Mouse (Mus musculus): ENCODE measurements at regions not wholly inside any gene's neighbourhood (a gene's known extent, or its start where the extent isn't known, plus 50 kb on each side); places are given as distances from the start of the nearest gene placed in this dataset.
A peak's percentile ranks its signal among the peaks of the same experiment; 100 is the strongest.
"Not testable (repeated sequence)": the region's sequence is repeated elsewhere in the genome, so short reads cannot be mapped to it uniquely, and the experiment has no call there.

DNA sequence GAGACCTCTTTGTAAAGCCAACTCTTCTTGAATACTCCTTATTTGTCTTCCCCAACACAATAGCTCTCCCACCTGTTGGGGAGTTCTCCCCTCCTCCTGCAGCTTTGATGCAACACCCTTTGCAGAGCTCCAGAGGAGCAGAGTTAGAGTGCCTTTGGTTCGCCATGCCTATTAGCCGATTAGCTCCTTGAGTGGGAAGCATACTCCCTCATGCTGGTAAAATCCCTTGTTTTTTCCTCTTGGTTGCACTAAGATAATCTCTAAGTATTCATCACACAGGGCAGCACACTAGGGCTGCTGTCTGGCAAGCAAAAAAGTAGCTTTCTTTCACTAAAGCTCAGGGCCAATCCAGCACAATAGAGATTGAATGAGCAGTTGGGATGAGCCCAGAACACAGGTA, 350.4 kb downstream of the Fut8 start:
- no peak for DNase-seq (ENCODE audit: low read depth in 2 of 2, low spot score in 2 of 2)

DNA sequence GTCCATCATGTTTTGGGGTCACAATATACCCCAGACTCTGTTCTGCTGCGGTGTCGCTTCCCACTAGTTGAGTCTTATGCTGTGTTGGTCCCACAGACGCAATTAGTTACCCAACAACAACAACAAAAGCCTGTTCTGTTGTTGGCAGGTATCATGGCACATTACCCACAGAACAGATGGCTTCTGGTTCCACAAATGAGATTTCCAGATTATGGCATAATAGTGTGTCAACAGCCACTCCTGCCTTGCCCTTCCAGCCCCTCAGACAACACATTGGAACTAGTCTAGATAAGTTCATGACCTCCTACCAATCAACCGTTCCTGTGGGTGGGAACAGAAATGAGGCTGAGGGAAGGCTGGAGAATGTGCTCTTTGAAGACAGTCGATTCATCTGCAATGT, 351.5 kb downstream of the Fut8 start:
- no peak for DNase-seq (ENCODE audit: low read depth in 2 of 2, low spot score in 2 of 2)

DNA sequence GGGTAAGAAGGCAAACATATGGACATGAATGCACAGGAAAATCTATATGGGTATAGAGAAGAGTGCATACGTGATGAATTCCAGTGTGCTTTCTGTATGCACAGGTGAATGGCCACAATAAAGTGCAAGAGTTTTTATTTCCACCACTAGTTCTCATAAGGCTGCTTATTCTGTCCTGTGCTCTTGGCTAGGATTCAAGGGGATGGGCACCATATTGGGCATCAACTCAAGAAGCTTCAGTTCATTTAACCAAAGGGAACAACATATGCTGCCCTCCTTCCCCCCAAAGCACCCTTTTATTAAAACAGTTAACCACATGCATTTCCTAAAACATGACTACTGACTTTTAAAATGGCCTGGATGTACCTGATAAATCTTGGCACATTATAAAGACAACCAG, 356.2 kb downstream of the Fut8 start:
- no peak for DNase-seq (ENCODE audit: low read depth in 2 of 2, low spot score in 2 of 2)

GRCm38 (mm10) chr12:77594657-77595056, 356.7 kb downstream of the Fut8 start:
- DNase-seq (ENCODE audit: low read depth in 2 of 2, low spot score in 2 of 2), result no peak

DNA sequence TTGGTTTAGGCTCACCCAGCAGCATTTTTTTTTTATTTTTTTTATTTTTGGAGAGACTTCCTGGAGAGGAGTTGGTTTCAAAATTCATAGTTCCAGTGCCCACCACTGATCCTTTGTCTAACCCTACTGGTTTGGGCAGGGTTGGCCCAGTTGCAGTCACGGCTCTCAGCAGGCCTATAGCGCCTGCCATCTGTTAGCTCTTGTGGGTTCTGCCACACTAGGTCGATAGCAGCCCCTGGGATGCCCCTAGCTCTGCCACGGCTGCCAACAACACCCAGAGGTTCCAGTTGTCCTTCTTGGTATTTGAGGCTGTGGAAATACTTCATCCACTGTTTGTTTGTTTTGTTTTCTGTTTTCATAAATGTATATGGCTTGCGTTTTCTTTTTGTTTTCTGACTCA, 357.9 kb downstream of the Fut8 start:
- DNase-seq (ENCODE audit: low read depth in 2 of 2, low spot score in 2 of 2), result no peak

- DNase-seq (ENCODE audit: low read depth in 2 of 2, low spot score in 2 of 2), result no peak
Observed at GRCm38 (mm10) chr12:77596676-77597075, 358.8 kb downstream of the Fut8 start.

GRCm38 (mm10) chr12:77597627-77598333, 359.9 kb downstream of the Fut8 start:
- DNase-seq (ENCODE audit: low read depth in 2 of 2, low spot score in 2 of 2), result no peak

DNA sequence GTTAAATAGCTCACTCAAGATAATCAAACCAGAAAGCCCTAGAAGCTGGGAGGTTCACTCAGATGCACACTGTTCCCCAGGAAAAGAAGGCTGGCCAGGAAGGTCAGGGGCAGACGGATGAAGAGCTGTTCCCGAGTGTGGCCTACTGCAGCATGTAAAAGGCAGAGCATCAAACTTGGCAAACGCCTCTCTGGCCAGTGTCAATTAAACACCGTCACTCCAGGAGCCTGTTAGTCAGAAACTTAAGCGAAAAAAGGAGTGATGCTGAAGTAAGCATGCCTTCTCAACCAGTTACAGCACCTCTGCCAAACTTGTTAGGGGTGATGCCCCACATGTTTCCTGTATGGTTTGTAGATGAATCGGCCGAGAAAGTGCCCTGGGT, 360.4 kb downstream of the Fut8 start:
- peak in 1 of 2 experiments; percentile 34 for DNase-seq (ENCODE audit: low read depth in 2 of 2, low spot score in 2 of 2)

DNA sequence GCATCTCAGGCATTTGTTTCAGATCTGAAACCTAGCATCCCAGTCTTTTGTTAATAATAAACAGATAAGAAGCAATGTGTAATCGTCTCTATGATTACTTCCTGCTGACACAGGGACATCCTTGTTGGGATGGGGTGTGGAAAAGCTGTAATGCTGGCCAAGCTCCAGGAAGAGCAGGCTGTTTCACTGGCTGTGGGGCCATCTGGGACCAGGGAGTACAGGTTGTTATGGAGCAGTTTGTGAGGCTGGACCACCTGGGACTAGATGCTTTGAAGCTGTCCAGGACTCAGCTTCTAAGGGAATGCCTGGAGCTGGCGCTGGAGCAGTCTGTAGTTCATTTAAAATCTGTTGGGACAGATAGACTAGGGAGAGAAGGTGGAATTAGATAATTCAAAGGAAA, 361.5 kb downstream of the Fut8 start:
- no peak for DNase-seq (ENCODE audit: low read depth in 2 of 2, low spot score in 2 of 2)

GRCm38 (mm10) chr12:77603832-77604501, 366.0 kb downstream of the Fut8 start:
- no peak for DNase-seq (ENCODE audit: low read depth in 2 of 2, low spot score in 2 of 2)

DNA sequence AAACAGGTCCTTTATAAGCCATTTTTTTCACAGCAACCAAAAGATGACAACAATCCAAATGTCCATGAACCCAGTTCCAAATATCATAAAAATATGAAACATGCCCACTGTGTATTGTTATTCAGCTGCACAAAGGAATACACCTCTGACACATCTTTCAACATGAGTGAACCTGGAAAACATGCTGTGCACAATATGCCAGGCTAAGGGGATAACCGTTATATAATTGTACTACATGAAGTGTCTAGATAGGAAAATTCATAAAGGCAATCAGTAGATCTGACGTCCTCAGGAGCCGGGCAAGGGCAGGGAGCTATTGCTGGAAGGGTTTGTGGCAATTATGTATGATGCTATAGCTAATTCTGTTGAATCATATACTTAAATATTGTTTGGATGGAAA, 379.6 kb downstream of the Fut8 start:
- no peak for DNase-seq (ENCODE audit: low read depth in 2 of 2, low spot score in 2 of 2)

DNA sequence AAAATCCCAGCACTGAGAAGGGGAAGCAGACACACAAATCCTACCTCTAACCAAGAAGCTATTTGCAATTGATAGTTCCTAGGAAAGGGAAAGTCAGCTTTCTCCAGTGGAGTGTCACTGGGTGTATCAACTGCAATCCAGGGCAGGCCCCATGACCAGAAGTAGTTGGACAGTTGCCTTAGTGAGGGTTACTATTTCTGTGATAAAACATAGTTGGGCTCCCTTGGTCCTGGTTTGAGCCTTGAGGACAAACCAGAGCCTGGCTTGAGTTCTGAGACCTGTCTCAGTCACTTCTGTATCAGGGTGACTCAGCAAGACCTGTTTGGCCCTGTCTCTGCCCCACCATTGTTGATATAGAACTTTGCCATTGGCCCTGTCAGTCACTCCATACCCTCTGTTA, 384.3 kb downstream of the Fut8 start:
- no peak for DNase-seq (ENCODE audit: low read depth in 2 of 2, low spot score in 2 of 2)

- not testable (repeated sequence) for DNase-seq (ENCODE audit: low read depth in 2 of 2, low spot score in 2 of 2)
Observed at GRCm38 (mm10) chr12:77624323-77624722, 386.4 kb downstream of the Fut8 start.

GRCm38 (mm10) chr12:77628358-77628850, 390.5 kb downstream of the Fut8 start:
- no peak for DNase-seq (ENCODE audit: low read depth in 2 of 2, low spot score in 2 of 2)

- DNase-seq (ENCODE audit: low read depth in 2 of 2, low spot score in 2 of 2), result no peak
Observed at GRCm38 (mm10) chr12:77633981-77634650, 396.2 kb downstream of the Fut8 start.

DNA sequence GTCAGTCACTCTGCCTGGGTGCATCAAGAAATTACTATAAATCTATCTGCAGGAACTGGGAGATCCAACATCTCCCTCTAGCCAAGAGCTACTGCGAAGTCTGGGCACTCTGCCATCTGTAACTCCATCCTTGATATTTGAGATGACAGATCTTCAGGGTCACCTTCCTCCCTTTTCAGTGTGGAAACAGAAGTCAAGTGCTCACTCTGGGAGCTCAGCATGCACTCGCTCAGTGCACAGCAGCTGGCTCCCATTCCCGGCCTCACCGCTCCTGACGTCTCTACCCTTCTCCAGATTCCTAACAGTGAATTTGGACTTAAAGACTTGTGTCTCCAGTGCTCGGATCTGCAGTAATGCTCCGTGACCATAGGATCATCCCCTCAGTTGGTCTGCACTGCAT, 400.3 kb downstream of the Fut8 start:
- no peak for DNase-seq (ENCODE audit: low read depth in 2 of 2, low spot score in 2 of 2)

GRCm38 (mm10) chr12:77642336-77642735, 404.4 kb downstream of the Fut8 start:
- DNase-seq (ENCODE audit: low read depth in 2 of 2, low spot score in 2 of 2), result no peak

DNA sequence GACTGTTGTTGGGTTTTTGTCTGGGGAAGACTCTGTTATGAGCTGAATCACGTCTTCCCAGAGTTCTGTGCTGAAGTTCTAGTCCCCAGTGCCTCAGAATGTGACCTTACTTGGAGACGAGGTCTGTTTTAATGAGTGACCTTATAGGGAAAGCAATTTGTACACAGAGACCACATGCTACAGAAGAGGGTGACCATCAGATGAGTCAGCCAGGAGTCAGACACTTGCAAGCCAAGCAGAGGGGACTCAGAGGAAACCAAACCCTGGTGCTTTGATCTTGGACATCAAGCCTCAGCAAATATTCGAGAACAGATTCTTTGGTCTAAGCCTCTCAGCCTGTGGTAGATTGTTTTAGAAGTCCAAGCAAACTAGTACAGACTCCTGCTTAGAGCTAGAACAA, 409.9 kb downstream of the Fut8 start:
- DNase-seq (ENCODE audit: low read depth in 2 of 2, low spot score in 2 of 2), result no peak

DNA sequence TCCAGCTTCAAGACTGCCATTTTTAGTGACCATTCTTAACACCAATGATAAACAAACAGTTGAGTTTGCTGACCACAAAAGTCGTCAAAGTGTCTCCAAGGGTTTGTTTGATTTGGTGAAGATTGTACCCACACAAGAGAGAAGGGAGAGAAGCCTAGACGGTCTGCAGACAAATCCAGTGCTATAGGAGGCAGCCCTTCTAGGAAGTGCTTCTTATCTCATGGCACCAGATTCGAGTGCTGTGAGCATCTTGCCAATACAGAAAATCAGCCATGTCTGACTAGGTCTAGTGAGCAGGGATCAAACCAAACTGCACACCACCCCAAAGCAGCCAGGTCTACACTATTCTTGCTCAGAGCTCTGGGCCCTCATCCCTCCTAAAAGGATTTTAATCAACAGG, 416.4 kb downstream of the Fut8 start:
- no peak for DNase-seq (ENCODE audit: low read depth in 2 of 2, low spot score in 2 of 2)

GRCm38 (mm10) chr12:77657060-77657459, 419.1 kb downstream of the Fut8 start:
- DNase-seq (ENCODE audit: low read depth in 2 of 2, low spot score in 2 of 2), result no peak

DNA sequence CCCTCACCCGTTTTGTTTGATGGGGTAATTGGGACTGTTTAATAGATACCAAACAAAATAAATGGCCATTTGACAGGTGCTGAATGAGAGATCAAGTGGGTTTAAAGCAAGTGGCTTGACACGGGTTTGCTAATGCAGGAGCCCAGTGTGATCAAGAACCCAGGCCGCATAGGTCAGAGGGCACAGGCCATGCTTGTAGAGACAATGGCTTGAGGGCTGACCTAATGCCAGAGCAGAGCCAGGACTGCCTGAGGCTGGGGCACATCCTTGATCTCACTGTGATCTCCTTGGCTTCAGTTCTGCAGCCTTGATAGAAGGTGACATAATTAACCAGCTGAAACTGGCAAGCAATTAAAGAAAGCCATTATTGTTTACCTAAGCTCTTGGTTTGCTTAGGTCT, 420.0 kb downstream of the Fut8 start:
- DNase-seq (ENCODE audit: low read depth in 2 of 2, low spot score in 2 of 2), result no peak

DNA sequence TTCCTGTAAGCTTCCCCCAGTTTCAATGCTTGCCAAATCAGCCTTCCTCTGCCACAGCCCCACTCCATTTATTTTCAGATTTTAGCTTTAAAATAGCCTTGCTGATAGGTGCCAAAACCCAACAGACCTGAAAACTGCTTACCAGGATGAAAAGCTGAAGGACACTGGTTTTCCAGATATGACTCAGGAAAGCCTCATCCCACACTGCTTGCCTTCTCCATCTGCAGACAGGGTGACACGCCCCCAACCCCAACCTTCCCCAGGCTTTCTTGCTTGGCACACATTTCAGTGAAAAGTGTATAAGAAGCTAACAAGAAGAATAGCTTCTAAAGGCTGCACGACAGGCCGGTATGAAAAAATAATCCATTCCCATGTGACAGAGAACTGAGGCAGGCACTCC, 425.3 kb downstream of the Fut8 start:
- no peak for DNase-seq (ENCODE audit: low read depth in 2 of 2, low spot score in 2 of 2)
